Mouse (Mus musculus) CD4-positive, CD25-positive, alpha-beta regulatory T cell (primary cell): ENCODE measurements around the gene Vmn1r70. TPM values are rescaled to one million over a fixed set of nuclear protein-coding genes. Genes with fewer than 3 reads are reported as not detected.

Experiments used
- polyA plus RNA-seq: library from polyadenylated mRNA; unstranded; fragments of 100-300 nt; shearing (Covaris generic); gene quantifications from one replicate; pipeline ENCODE4 v1.2.1, GENCODE M21; 2017

Gene Vmn1r70
- 0.10 TPM for polyA plus RNA-seq

GRCm38 (mm10) chr7:10631232-10631631 lies at the start of gene Vmn1r70:
TSS of gene Vmn1r70 (plus strand) at chr7:10631532.

GRCm38 (mm10) chr7:10613559-10613958 lies 17.8 kb upstream of the Vmn1r70 start, which contains the start of gene Vmn1r69:
TSS of gene Vmn1r69 (minus strand) at chr7:10613659.

Other genes with a start within 250 kb of the Vmn1r70 start
- not detected for gene Vmn1r67, start 188.2 kb upstream of the Vmn1r70 start, polyA plus RNA-seq
- 1.4 TPM for gene Zik1, start 136.1 kb upstream of the Vmn1r70 start, polyA plus RNA-seq
- 0.07 TPM for gene Vmn1r68, start 73.0 kb upstream of the Vmn1r70 start, polyA plus RNA-seq
- gene Vmn1r69, start 17.9 kb upstream of the Vmn1r70 start, polyA plus RNA-seq: not detected
- gene Nlrp4b, start 56.3 kb downstream of the Vmn1r70 start, polyA plus RNA-seq: not detected
- 0.08 TPM for gene Vmn1r71, start 122.8 kb downstream of the Vmn1r70 start, polyA plus RNA-seq